Mouse (Mus musculus) inflammation-experienced regulatory T-cells, adult 16 weeks (primary cell): ENCODE measurements around the gene Skp2. TPM values are rescaled to one million over a fixed set of nuclear protein-coding genes. Genes with fewer than 3 reads are reported as not detected.

Source experiments
- polyA plus RNA-seq: library from polyadenylated mRNA; unstranded; fragments of 100-300 nt; shearing (Covaris generic); gene quantifications from one replicate; pipeline ENCODE4 v1.2.1, GENCODE M21; 2017

The Skp2 gene
- polyA plus RNA-seq, result 8.9 TPM

GRCm38 (mm10) chr15:9155325-9155724, at the start of gene Skp2:
TSS of gene Skp2 (minus strand) at chr15:9155425.

GRCm38 (mm10) chr15:9140252-9140680, 15.0 kb downstream of the Skp2 start, which contains the start of gene Lmbrd2:
TSS of gene Lmbrd2 (plus strand) at chr15:9140550.

GRCm38 (mm10) chr15:9070912-9071555, 84.2 kb downstream of the Skp2 start, which contains the start of gene Nadk2:
TSS of gene Nadk2 (plus strand) at chr15:9071260.

Other genes starting within 250 kb of the Skp2 start
- gene Ranbp3l, start 187.5 kb downstream of the Skp2 start, polyA plus RNA-seq, result 0.13 TPM
- 4.2 TPM for gene Nadk2, start 84.2 kb downstream of the Skp2 start, polyA plus RNA-seq
- gene Lmbrd2, start 14.9 kb downstream of the Skp2 start, polyA plus RNA-seq, result 5.1 TPM
- not detected for gene Ugt3a1, start 121.5 kb upstream of the Skp2 start, polyA plus RNA-seq
- not detected for gene Ugt3a2, start 180.1 kb upstream of the Skp2 start, polyA plus RNA-seq